Mouse (Mus musculus) embryo, embryonic 11.5 days (tissue): ENCODE measurements at regions not wholly inside any gene's neighbourhood (a gene's known extent, or its start where the extent isn't known, plus 50 kb on each side); places are given as distances from the start of the nearest gene placed in this dataset.
A peak's percentile ranks its signal among the peaks of the same experiment; 100 is the strongest.
"Not testable (repeated sequence)": the region's sequence is repeated elsewhere in the genome, so short reads cannot be mapped to it uniquely, and the experiment has no call there.

Source experiments
- DNase-seq: peaks from one replicate; pipeline ENCODE4 v3.0.0-alpha.2; 2012; ENCODE audit warnings: low read depth, low spot score

DNA sequence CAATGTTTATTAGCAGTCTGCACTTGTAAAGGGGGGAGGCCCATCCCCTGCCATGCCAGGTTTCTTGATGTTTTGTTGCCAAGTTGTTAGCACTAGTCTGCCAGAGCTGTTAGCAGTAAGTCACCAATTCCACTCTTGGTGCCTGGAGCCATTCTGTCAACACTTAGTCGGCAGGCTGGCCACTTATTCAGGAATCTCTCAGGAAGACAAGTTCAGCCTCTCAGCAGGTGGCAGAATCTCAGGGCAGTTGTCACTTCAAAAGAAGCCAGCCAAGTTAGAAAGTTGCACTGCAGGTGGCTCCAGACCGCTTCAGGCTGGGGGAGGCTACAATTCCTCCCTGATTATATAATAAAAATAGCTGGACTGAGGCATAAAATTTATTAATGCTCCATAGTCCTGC, 424.2 kb downstream of the Cdh10 start:
- not testable (repeated sequence) for DNase-seq

DNA sequence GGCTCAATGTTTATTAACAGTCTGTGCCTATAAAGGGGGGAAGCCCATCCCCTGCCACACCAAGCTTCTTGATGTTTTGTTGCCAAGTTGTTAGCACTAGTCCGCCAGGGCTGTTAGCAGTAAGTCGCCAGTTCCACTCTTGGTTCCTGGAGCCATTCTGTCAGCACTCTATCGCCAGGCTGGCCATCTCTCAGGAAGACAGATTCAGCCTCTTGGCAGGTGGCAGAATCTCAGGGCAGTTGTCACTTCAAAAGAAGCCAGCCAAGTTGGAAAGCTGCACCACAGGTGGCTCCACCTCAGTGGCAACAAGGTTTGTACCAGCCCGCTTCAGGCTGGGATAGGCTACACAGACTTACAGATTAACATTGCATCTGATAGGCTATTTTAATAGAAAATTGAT, 428.7 kb downstream of the Cdh10 start:
- DNase-seq, result no peak

DNA sequence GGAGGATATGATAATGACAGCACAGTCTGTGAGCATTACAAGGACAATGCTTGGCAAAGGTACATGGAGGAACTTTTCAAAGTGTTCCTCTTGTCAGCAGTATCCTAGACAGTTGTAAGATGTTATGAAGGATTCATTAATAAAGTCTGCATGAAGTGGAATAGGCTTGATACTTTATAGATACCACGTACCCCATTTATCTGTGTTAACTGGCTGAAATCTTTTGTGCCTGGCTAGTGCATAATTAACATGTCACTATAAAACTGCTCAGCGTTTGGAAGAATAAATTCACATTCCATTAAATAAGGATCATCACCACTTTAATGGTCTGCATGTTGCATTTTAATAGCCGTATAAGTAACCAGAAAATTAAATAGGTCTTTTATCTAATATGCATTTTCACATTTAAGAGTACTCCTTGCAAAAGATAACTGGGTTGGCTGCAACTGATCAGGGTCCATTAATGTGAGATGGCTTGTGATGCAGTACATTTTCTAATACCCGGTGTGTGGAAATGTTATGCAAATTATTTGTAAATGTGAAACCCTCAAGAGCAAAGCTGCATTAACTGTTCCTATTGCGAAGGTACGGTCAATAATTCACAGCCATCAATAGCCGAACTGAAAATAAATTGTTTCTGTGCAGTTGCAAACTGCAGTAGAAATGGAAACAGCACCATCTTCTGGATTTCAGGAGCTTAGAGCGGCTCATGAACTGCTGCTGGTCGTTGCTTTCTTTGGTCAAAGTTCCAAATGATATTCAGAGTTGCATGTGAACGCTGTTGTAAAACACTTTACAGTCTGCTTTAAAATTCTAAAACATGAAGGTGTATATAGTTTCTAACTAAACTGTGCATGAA, 457.4 kb downstream of the Cdh10 start:
- peak; percentile 8 for DNase-seq

DNA sequence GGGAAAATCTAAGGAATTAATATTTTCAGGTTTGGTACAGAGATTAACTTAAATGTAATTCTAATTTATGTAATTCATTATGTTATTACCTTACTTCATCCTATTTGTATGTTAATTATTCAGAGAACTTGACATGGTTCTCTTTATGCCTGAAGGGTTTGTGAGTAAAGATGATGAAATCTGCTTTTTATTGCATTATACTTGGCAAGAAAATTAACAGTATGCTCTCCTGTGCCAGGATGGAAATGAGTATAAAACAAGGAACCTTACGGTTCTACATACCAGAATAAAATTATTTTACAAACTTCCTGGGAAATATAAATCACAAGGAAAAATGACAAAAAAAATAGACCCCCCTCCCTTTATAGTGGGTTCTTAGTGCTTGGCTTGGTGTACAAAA, 497.6 kb downstream of the Cdh10 start:
- DNase-seq, result no peak

DNA sequence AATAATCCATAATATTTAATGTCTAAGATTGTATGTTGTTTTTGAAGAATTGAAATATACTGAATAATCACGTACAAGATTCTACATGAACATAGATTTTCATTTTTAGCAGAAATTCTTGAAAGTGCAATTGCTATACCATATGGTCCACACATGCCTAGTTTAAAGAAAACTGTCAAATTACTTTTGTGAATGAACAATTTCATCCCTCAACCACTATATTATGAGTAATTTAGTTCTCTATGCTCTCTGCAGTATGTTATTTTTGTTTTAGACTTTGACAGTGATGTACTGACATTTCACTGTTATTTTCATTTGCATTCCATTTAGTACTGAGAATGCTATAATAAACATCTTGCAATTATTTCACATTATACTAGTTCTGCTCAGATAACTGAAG, 537.6 kb downstream of the Cdh10 start:
- DNase-seq, result no peak

DNA sequence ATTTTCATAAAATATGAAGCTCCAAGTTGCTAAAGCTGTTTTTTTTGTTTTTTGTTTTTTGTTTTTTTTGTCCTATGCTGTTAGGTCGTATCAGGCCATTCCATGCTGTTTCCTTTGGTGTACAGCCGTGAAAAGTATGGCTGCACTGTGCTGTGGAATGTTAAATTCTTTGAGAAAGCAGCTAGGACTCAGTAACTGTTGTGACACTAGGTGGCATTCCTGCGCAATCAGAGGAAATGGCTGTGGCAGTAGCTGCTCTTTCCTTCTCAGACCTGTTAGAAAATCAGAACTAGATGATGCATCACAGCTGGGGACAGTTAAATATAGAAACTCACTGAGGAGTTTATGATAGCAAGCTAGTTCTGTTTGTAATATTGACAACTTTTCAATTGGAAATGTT, 541.9 kb downstream of the Cdh10 start:
- DNase-seq, result no peak

DNA sequence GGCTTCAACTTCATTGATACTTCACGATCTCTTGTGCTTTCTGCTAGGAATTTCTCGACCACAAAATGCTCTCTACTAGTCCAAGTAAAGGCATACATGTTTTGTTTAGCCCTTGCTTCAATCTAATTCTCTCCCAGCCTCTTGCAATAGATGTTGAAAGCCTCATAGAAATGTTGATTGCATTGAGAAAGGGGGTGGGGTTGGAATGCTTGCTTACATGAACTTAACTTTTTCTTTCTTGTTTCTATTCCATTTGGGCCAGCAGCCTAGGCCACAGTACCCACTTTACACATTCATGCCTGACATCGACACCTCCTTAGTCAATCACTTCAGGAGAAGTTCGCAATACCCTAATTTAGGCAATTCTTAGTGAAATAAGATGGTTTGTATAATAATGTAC, 571.2 kb downstream of the Cdh10 start:
- no peak for DNase-seq

DNA sequence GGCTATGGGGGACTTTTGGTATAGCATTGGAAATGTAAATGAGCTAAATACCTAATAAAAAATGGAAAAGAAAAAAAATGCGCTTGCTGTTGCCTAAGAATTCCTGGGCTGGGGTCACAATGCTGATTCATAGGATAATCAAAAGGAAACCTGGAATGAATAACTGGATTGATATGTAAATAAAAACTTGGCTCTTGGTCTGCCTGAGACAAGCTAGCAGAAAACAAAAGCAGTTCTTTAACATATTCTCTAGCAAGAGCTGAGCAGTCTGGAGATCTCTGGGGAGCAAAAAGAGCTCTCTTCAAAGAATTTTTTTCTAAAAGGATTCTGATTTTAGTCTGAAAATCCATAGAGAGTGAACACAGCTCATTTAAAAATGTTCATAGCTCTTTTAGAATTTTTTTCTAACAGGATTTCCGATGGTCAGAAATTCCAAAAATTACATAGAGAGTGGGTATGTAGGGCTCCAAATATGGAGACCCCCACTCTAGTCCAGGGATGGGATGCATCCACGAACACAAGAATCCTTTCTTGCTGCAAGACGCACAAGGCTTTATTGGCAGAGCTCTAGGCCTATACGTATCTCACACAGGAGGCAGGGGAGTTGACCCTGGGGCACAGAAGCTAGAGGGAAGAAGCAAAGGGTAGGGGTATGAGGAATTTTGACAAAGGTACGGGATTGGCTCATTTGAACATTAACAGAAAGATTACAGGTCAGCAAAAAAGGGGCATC, 572.7 kb downstream of the Cdh10 start:
- DNase-seq, result no peak

DNA sequence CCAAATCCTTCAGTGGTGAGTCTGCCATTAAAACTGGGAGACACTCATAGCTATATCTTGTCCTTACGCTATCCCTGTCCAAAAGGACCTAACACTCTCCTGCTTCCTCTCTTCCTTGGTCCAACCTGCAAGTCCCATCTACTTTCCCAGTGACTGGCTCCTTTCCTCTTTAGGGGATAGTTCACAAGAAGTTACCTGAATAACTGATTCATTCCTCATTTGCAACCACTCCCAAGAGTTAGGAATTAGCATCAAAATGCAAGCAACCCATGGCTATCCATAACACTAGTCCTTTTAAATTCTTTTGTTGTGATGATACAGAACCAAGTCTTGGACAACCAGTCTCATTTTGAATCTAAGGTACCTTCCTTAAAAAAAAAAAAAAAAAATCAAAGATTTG, 576.9 kb downstream of the Cdh10 start:
- DNase-seq, result no peak
